Mouse (Mus musculus) intestine, embryonic 16.5 days (tissue): ENCODE results near the gene Ear14. TPM values are rescaled to one million over a fixed set of nuclear protein-coding genes. Genes with fewer than 3 reads are reported as not detected.
"Not testable (repeated sequence)": the region's sequence is repeated elsewhere in the genome, so short reads cannot be mapped to it uniquely, and the experiment has no call there.

ENCODE experiments used
- ATAC-seq: fragments of 200-750 bp; cut with Nextera tagmentation; 2 replicates; pipeline ENCODE4 v1.8.0; 2017; ENCODE audit warnings: moderate TSS enrichment, moderate library complexity
- H3K27ac ChIP-seq: fragments of 300-500 bp; sonication (generic); 2 replicates; pipeline ENCODE4 v1.5.1; 2014; ENCODE audit warnings: mild to moderate bottlenecking, low read length
- H3K27me3 ChIP-seq: fragments of 300-500 bp; sonication (generic); replicated peaks from 2 replicates; pipeline ENCODE4 v1.6.1; 2014; ENCODE audit warnings: low read length, control low read depth, mixed read lengths; ENCODE audit not compliant: control insufficient read depth, insufficient read depth
- H3K36me3 ChIP-seq: fragments of 300-500 bp; sonication (generic); 2 replicates; pipeline ENCODE4 v1.6.1; 2014; ENCODE audit warnings: low read length, control low read depth; ENCODE audit not compliant: control insufficient read depth, insufficient read depth
- H3K4me1 ChIP-seq: fragments of 300-500 bp; sonication (generic); 2 replicates; pipeline ENCODE4 v1.6.1; 2014; ENCODE audit warnings: low read length, control low read depth, mixed read lengths; ENCODE audit not compliant: control insufficient read depth, insufficient read depth
- H3K4me2 ChIP-seq: fragments of 300-500 bp; sonication (generic); 2 replicates; pipeline ENCODE4 v1.6.1; 2014; ENCODE audit warnings: low read depth, low read length, control low read depth
- H3K4me3 ChIP-seq: fragments of 300-500 bp; sonication (generic); 2 replicates; pipeline ENCODE4 v1.5.1; 2014; ENCODE audit warnings: mild to moderate bottlenecking, low read length
- H3K9ac ChIP-seq: fragments of 300-500 bp; sonication (generic); 2 replicates; pipeline ENCODE4 v1.6.1; 2014; ENCODE audit warnings: low read depth, low read length
- H3K9me3 ChIP-seq: fragments of 300-500 bp; sonication (generic); 2 replicates; pipeline ENCODE4 v1.6.1; 2016; ENCODE audit warnings: low read length, control low read depth; ENCODE audit not compliant: control insufficient read depth
- WGBS: fragments of 180-500 bp; shearing (Covaris S2); extraction: QIAGEN DNeasy Blood & Tissue Kit; methylation state at CpG from one replicate; pipeline ENCODE4 v1.1.7; 2014; 5-methylcytosine and 5-hydroxymethylcytosine counted together
- polyA plus RNA-seq: library from polyadenylated mRNA; unstranded; fragments of >200 nt; fragmentation: Nextera tagmentation; extraction: Ambion mirVana; gene quantifications from 2 replicates; pipeline ENCODE4 v1.2.1, GENCODE M21; 2015

Gene Ear14
- polyA plus RNA-seq, 1 experiment from 2014 or later = not detected

GRCm38 (mm10) chr14:51172947-51173346, 30.2 kb upstream of the Ear14 start:
- not testable (repeated sequence) for H3K9me3 ChIP-seq, H3K27me3 ChIP-seq, H3K4me3 ChIP-seq, H3K36me3 ChIP-seq, H3K4me2 ChIP-seq, ATAC-seq, H3K9ac ChIP-seq, H3K4me1 ChIP-seq, H3K27ac ChIP-seq
- WGBS = 60% methylated on average over 4 of the region's 4 CpGs

DNA sequence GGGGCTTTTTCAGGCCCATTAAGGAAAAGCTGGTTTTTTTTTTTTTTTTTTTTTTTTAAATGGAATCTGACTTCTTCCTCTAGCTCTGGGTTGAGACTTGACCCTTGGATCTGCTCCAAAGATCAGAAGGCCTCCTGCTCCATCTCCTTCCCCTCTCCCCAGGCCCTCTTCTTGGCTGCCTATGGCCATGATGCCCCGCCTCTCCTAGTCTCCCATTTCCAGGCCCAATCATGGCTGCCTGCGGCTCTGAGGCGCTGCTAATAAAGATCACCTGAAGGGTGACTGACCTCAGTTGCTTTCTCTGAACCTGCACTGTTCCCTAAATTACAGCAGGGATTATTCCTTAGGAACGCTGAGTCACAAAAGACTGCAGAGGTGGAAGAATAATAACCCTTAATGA, 29.3 kb upstream of the Ear14 start:
- Histone ChIP-seq H3K4me3 (no peak overlapping the region), H3K27me3 (no peaks in the 10 kb centered on the region), H3K4me2 (no peak overlapping the region), H3K9ac (no peak overlapping the region), H3K27ac (no peak overlapping the region), H3K9me3 (no peaks in the 10 kb centered on the region), H3K4me1 (no peaks in the 10 kb centered on the region), H3K36me3 (no peaks in the 10 kb centered on the region)
- ATAC-seq = peak; percentile 80
- WGBS = 67% methylated on average over 4 of the region's 4 CpGs

DNA sequence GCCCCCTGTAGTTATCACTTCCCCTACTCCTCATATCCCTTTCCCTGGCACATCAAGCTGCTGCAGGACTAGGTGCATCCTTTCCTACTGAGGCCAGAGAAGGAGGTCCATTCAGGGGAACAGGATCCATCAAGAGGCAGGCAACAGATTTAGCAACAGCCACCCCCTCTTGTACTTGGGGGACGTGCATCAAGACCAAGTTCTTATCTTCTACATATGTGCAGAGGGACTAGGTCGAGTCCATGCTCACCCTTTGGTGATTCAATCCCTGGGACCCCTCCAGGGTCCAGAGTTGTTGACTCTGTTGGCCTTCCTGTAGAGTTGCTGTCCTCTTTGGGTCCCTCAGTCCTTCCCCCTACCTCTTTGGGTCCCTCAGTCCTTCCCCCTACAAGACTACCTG, 22.1 kb upstream of the Ear14 start:
- not testable (repeated sequence) for ATAC-seq, H3K4me2 ChIP-seq, H3K27me3 ChIP-seq, H3K4me1 ChIP-seq, H3K9ac ChIP-seq, H3K36me3 ChIP-seq, H3K4me3 ChIP-seq, H3K27ac ChIP-seq, H3K9me3 ChIP-seq
- 83% methylated on average over 2 of the region's 2 CpGs for WGBS

- H3K36me3 ChIP-seq = no peaks in the 10 kb centered on the region
- no peak overlapping the region for H3K4me3 ChIP-seq
- no peak for ATAC-seq
- no peak overlapping the region for H3K9ac ChIP-seq
- H3K9me3 ChIP-seq = no peaks in the 10 kb centered on the region
- H3K27me3 ChIP-seq = no peaks in the 10 kb centered on the region
- H3K27ac ChIP-seq = no peak overlapping the region
- no peak overlapping the region for H3K4me2 ChIP-seq
- H3K4me1 ChIP-seq = no peaks in the 10 kb centered on the region
- WGBS = 88% methylated on average over 4 of the region's 4 CpGs
These were observed 7.5 kb upstream of the Ear14 start for GRCm38 (mm10) chr14:51195681-51196080.

- WGBS = 82% methylated on average over 5 of the region's 5 CpGs
- no peak within 1 kb of the TSS for H3K9ac ChIP-seq
- no peaks in the 10 kb centered on the region for H3K9me3 ChIP-seq
- no peak for ATAC-seq
- H3K27me3 ChIP-seq = no peaks in the 10 kb centered on the region
- no peaks in the 10 kb centered on the region for H3K4me1 ChIP-seq
- no peak within 1 kb of the TSS for H3K27ac ChIP-seq
- no peak within 1 kb of the TSS for H3K4me3 ChIP-seq
- H3K36me3 ChIP-seq = no peaks in the 10 kb centered on the region
- no peak within 1 kb of the TSS for H3K4me2 ChIP-seq
These were observed 3.8 kb upstream of the Ear14 start, which contains the start of gene Ang2 for GRCm38 (mm10) chr14:51199098-51200023. Gene Ang2, minus strand, starts transcription at chr14:51199148.

DNA sequence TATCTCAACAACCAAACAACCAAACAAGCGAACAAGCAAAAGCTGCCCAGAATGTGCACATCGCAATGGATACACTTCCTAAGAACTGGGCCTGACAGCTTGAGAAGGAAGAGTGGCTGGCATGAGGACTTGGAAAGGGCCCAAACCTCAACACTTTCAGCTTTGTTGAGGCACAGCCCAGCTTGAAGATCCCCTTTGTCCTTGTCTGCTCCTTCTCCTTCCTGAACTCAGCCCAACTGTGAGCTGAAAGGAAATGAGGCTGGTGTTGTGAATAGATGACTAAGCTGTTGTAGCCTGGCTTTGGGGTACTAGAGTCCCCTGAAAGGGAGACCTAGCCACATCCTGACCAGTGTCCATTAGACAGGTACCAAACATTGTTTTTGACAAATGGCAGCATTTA, 3.1 kb upstream of the Ear14 start:
- 90% methylated on average over 2 of the region's 2 CpGs for WGBS
- Histone ChIP-seq H3K9me3 (no peaks in the 10 kb centered on the region), H3K27ac (no peak overlapping the region), H3K9ac (no peak overlapping the region), H3K4me3 (no peak overlapping the region), H3K4me1 (no peaks in the 10 kb centered on the region), H3K36me3 (no peaks in the 10 kb centered on the region), H3K27me3 (no peaks in the 10 kb centered on the region), H3K4me2 (no peak overlapping the region)
- no peak for ATAC-seq

DNA sequence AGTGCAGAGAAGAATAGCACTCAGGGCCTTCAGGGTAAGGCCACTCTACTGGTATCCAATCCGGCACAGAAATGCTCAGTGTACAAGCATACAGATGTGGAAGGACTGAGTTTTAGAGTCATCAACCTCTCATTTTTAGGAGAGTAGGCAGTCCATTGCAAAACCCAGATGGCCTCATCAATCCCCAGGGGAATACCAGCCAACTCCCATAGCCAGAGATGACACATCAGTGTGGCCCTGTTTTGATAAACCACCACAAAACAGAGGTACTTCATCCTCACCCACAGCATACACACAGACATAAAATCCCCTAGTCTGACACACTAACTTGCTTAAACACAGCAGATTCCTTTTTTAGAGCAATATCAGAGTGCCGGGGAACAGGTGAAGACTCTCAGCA, 2.7 kb upstream of the Ear14 start:
- no peaks in the 10 kb centered on the region for H3K4me1 ChIP-seq

DNA sequence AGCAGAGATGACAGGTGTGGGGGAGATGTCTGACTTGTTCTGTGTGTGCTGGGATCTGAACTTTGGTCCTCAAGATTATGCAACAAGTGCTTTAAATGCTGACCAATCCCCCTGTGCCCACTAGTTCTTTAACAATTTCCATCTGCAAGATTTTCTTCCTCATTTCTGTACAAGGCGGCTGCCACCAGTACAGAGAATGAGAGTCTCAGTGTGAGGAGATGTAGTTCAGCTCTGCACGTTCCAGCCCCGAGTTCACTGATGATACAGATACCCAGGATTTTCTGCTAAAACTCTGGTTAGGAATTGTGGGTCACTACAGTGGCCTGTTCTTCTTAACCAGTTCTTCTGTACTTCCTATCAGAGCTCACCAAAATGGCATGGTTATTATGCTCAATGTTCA, 16.9 kb downstream of the Ear14 start:
- not testable (repeated sequence) for H3K27me3 ChIP-seq, ATAC-seq, H3K9me3 ChIP-seq, H3K9ac ChIP-seq, H3K4me2 ChIP-seq, H3K27ac ChIP-seq, H3K4me3 ChIP-seq, H3K36me3 ChIP-seq, H3K4me1 ChIP-seq
- 84% methylated on average over 3 of the region's 3 CpGs for WGBS

More for the DNA sequence above, 2.7 kb upstream of the Ear14 start:
- Histone ChIP-seq H3K4me3 (no peak overlapping the region), H3K9ac (no peak overlapping the region), H3K9me3 (no peaks in the 10 kb centered on the region), H3K36me3 (no peaks in the 10 kb centered on the region), H3K4me2 (no peak overlapping the region), H3K27me3 (no peaks in the 10 kb centered on the region), H3K27ac (no peak overlapping the region)
- ATAC-seq = no peak
- WGBS = 86% methylated on average over 2 of the region's 2 CpGs

- not testable (repeated sequence) for H3K9me3 ChIP-seq, H3K27me3 ChIP-seq, H3K9ac ChIP-seq, H3K4me2 ChIP-seq, H3K4me1 ChIP-seq, H3K36me3 ChIP-seq, H3K4me3 ChIP-seq, H3K27ac ChIP-seq, ATAC-seq
- WGBS = 62% methylated on average over 4 of the region's 4 CpGs
These were observed 26.5 kb downstream of the Ear14 start for GRCm38 (mm10) chr14:51229657-51230056.

DNA sequence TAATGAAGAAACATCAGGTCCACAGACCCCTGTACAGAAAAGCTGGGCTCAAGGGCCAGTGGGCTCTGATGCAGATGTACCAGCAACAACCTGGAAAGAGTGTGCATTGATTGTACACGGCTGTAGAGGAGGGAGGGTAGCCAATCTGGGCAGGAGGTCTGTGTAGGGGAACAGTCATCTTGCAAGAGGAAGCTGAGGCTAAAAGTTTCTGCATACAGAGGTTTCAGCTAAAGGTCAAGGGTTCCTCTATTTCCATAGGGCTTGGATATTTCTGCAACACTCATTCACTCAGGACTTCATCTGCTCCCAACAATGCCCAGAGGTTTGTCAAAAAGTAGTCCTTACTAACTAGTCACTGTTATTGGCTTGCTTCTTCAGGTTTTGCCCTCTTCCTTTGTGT, 34.3 kb downstream of the Ear14 start:
- H3K4me3 ChIP-seq, H3K4me2 ChIP-seq, H3K27ac ChIP-seq, H3K4me1 ChIP-seq, H3K36me3 ChIP-seq, H3K27me3 ChIP-seq, H3K9me3 ChIP-seq, ATAC-seq, H3K9ac ChIP-seq: not testable (repeated sequence)
- 89% methylated on average over 1 of the region's 1 CpGs for WGBS
